Mouse (Mus musculus) E14TG2a.4 (cell line): ENCODE measurements around the gene Utrn.

ENCODE experiments used
- H3K27me3 ChIP-seq: 2 replicates; pipeline ENCODE4 v1.6.1; 2014; ENCODE audit warnings: low read length, control low read depth; ENCODE audit not compliant: insufficient read depth
- H3K36me3 ChIP-seq: 2 replicates; pipeline ENCODE4 v1.6.1; 2014; ENCODE audit warnings: low read length, control low read depth; ENCODE audit not compliant: insufficient read depth
- H3K4me1 ChIP-seq: replicated peaks from 2 replicates; pipeline ENCODE4 v1.6.1; 2014; ENCODE audit warnings: low read depth, low read length, control low read depth
- H3K4me3 ChIP-seq: replicated peaks from 2 replicates; pipeline ENCODE4 v1.5.1; 2014; ENCODE audit warnings: mild to moderate bottlenecking, low read length
- H3K9me3 ChIP-seq: 2 replicates; pipeline ENCODE4 v1.6.1; 2014; ENCODE audit warnings: low read length, control low read depth
- CTCF ChIP-seq: conservative IDR thresholded peaks from 2 replicates; pipeline ENCODE4 v1.5.1; 2014; ENCODE audit warnings: low read length
- NANOG ChIP-seq: IDR thresholded peaks from 2 replicates; pipeline ENCODE4 v1.6.1; 2014; ENCODE audit warnings: borderline replicate concordance, low read length, mixed read lengths
- POU5F1 ChIP-seq: IDR thresholded peaks from 2 replicates; pipeline ENCODE4 v1.6.1; 2014; ENCODE audit warnings: low read length, borderline replicate concordance

Gene Utrn

DNA sequence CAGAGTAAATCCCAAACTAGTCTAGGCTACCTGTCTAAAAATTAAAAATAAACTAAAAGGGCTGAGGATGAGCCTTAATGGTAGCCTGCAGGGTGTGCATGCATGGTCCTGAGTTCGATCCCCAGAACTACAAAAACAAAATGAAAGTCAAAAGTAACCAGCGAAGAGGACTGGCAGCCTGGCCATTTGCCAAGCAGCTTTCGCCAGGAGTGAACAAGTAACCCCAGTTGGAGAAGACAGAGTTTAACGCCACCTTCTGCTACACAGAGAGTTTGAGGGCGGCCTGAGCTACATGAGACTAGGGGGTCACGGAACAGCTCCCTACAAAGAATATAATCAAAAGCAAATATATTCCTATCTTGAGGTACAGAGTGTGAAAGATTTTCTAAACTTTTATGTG, 4.0 kb downstream of the Utrn start:
- peaks cover 13% of the 10 kb centered on the region for H3K36me3 ChIP-seq
- no peaks in the 10 kb centered on the region for H3K9me3 ChIP-seq
- no peak overlapping the region for H3K4me3 ChIP-seq
- no peak for TF ChIP-seq NANOG
- no peak for TF ChIP-seq POU5F1
- TF ChIP-seq CTCF = no peak
- H3K27me3 ChIP-seq = peaks cover 10% of the 10 kb centered on the region
- H3K4me1 ChIP-seq = peaks cover 16% of the 10 kb centered on the region

DNA sequence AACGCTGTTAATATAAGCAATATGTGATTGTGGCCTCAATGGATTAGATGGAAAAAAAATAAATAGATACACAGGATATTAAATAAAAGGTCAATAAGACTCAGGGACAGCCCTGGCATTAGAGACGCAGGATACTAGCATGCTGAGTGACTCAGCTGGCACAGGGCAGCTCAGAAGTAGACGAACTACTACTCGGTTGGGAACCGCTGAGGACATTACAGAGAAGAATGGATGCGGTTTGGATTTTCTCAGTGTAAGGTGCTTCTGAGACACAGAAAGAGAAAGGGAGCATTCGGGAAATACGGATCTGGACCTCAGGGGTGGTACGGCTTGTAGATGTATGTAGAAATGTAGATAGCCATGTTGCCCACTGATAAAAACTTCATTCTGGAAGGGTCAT, 5.6 kb downstream of the Utrn start:
- TF ChIP-seq CTCF (no peak), NANOG (no peak), POU5F1 (no peak)
- Histone ChIP-seq H3K9me3 (no peaks in the 10 kb centered on the region), H3K4me3 (no peak overlapping the region), H3K36me3 (peaks cover 15% of the 10 kb centered on the region), H3K4me1 (peaks cover 16% of the 10 kb centered on the region), H3K27me3 (peaks cover 10% of the 10 kb centered on the region)

DNA sequence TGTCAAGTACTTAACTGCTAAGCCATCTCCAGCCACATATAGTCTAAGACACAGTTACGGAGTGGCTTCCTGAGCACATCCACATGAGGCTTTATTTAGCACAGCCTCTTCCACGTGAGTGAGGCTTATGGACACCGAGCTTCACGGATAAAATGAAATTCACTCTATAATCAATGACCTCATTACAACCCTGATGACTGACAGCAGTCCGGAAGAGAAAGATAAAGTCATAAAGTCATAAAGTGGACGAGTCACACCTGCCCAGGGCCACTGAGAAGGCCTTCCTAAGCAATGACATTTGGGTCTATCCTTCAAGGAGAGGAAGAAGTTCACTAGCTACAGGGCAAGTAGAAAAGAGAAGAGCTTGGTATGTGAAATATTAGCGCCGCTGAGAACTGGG, 7.1 kb downstream of the Utrn start:
- H3K4me1 ChIP-seq = peaks cover 7% of the 10 kb centered on the region
- H3K4me3 ChIP-seq = no peak overlapping the region
- H3K27me3 ChIP-seq = peaks cover 6% of the 10 kb centered on the region; the same call in 1 of the 2 replicates
- no peaks in the 10 kb centered on the region for H3K9me3 ChIP-seq
- H3K36me3 ChIP-seq = peaks cover 15% of the 10 kb centered on the region
- TF ChIP-seq POU5F1 (no peak), CTCF (no peak), NANOG (no peak)

DNA sequence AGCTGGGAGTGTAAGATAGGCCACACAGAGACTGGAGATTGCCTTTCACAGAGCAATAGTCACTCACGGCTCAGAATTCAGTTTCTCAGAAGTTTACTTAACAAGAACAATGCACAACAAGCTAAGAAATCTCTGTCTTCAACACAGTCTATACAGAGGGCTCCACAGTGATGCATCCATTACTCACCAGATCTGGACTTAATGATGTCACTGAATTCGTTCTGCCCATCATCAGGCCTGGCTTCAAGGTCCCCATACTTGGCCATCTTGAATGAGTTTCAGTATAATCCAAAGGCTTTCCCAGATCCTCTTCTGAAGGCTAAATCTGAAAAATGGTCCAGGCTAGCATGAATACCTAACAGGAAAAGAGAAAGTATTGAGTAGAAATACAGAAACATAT, 7.8 kb downstream of the Utrn start:
- TF ChIP-seq NANOG (no peak), POU5F1 (no peak), CTCF (no peak)
- 0 out of 2 replicates have a peak, but pooled peaks cover under 1% of the 10 kb centered on the region for H3K27me3 ChIP-seq
- no peaks in the 10 kb centered on the region for H3K9me3 ChIP-seq
- no peak overlapping the region for H3K4me3 ChIP-seq
- H3K4me1 ChIP-seq = peaks cover 2% of the 10 kb centered on the region
- H3K36me3 ChIP-seq = peaks cover 15% of the 10 kb centered on the region

DNA sequence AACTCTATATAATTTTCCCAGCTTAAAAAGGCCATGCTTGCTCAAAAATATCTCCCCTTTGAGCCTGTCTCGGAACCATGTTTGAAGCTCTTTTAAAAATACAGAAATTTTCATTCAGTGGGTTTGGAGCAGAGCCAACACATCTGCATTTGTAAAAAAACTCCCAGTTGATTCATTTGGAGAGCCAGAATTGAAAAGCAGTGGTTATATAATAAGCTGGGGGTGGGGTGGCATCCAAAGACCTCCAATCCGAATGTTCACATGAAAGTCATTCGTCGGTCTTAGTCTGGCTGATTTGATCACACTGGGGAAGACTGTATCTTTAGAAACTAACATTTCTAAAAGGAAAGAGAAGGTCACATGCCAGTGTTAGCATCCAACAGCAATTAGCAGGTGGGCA, 8.4 kb downstream of the Utrn start:
- no peak overlapping the region for H3K4me3 ChIP-seq
- H3K9me3 ChIP-seq = no peaks in the 10 kb centered on the region
- peaks cover 8% of the 10 kb centered on the region for H3K4me1 ChIP-seq
- H3K27me3 ChIP-seq = no peaks in the 10 kb centered on the region
- peaks cover 15% of the 10 kb centered on the region for H3K36me3 ChIP-seq
- TF ChIP-seq NANOG = no peak
- TF ChIP-seq CTCF = no peak
- no peak for TF ChIP-seq POU5F1

DNA sequence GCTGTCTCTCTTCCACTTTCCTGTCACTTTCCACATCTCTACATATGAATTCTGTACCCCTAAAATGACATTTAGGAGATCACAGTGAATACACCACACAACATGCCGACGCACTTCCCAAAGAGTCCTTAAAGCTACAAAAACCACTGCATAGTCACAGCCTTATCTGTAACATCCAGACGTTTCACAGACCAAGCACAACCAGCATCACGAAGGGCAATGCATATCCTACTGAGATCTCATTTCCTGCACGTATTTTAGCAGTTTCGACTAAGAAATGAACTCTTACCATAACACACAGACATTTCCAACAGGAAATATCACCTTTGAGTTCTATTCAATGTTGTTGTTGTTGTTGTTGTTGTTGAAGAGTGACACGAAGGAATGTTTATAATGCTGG, 8.8 kb downstream of the Utrn start:
- H3K27me3 ChIP-seq = no peaks in the 10 kb centered on the region
- no peak overlapping the region for H3K4me3 ChIP-seq
- H3K36me3 ChIP-seq = peaks cover 15% of the 10 kb centered on the region
- H3K4me1 ChIP-seq = peaks cover 10% of the 10 kb centered on the region
- no peaks in the 10 kb centered on the region for H3K9me3 ChIP-seq
- TF ChIP-seq NANOG = no peak
- no peak for TF ChIP-seq POU5F1
- no peak for TF ChIP-seq CTCF

DNA sequence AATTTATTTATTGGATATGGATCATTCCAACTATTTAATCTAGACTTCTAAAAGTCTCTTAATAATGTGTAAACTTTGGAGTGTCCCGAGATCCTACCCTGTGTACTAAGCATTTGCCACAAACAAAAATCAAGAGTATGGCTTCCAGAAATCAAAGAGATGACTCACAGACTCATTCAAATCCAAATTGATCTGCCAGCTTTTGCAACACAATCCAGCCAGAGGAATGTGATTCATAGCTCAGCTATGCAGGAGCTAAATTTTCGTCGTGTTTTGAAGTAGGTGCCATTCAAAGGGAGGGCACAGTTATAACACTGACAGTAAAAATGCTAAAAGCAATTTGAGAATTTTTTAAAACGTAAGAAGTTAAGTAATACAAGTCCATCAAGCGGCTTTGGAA, 11.1 kb downstream of the Utrn start:
- no peak overlapping the region for H3K4me3 ChIP-seq
- H3K36me3 ChIP-seq = peaks cover 15% of the 10 kb centered on the region
- no peaks in the 10 kb centered on the region for H3K9me3 ChIP-seq
- H3K27me3 ChIP-seq = no peaks in the 10 kb centered on the region
- H3K4me1 ChIP-seq = peaks cover 25% of the 10 kb centered on the region
- TF ChIP-seq NANOG (no peak), POU5F1 (no peak), CTCF (no peak)

DNA sequence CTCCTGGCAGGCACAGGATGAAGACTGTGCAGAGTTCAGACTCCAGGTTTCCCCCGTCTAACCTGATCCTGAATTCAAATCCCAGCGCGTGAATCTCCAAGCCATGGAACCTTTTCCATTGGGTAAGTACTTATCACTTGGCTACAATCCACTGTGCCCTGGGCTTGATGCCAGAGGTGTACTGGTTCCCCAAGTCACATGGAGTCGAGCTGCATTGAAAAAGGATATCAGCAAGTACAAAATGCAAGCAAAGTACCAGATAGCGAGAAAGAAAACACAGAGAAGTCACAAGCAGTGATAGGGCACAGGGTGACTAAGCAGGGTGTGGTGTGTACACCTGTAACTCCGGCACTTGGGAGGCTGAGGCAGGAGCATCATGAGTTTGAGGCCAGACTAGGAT, 14.9 kb downstream of the Utrn start:
- H3K36me3 ChIP-seq = no peaks in the 10 kb centered on the region
- no peaks in the 10 kb centered on the region for H3K27me3 ChIP-seq
- H3K4me1 ChIP-seq = peaks cover 42% of the 10 kb centered on the region
- H3K9me3 ChIP-seq = no peaks in the 10 kb centered on the region
- TF ChIP-seq NANOG (no peak), POU5F1 (no peak), CTCF (no peak)
- H3K4me3 ChIP-seq = no peak overlapping the region

DNA sequence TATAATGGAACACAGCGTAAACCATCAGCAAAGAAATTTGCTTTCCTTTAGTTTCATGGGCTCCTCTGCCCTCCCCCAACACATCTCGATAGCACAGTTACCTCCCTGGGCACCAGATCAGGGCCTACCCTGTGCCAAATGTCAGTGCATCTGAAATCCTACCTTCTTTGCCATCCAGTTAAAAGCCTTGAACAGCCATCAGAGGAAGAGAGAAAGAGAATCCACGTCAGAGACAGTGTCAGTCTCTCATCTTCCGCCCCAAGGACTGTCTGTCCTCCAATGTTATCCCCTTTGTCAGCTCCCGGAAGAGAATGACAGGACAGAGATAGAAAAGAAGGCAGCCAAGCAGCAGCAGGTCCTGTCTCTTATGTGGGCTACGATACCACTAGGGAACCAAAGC, 15.4 kb downstream of the Utrn start:
- H3K4me1 ChIP-seq = peaks cover 42% of the 10 kb centered on the region
- TF ChIP-seq CTCF (no peak), POU5F1 (no peak), NANOG (no peak)
- H3K27me3 ChIP-seq = no peaks in the 10 kb centered on the region

More for the DNA sequence above, 15.4 kb downstream of the Utrn start:
- Histone ChIP-seq H3K36me3 (no peaks in the 10 kb centered on the region), H3K4me3 (no peak overlapping the region), H3K9me3 (no peaks in the 10 kb centered on the region)
